Mouse (Mus musculus): ENCODE measurements around the gene Olfr986. TPM values are rescaled to one million over a fixed set of nuclear protein-coding genes. Genes with fewer than 3 reads are reported as not detected.
A peak's percentile ranks its signal among the peaks of the same experiment; 100 is the strongest.
"Not testable (repeated sequence)": the region's sequence is repeated elsewhere in the genome, so short reads cannot be mapped to it uniquely, and the experiment has no call there.

The Olfr986 gene
- not detected in 2 replicates for polyA plus RNA-seq (2012; rRNA removed)

DNA sequence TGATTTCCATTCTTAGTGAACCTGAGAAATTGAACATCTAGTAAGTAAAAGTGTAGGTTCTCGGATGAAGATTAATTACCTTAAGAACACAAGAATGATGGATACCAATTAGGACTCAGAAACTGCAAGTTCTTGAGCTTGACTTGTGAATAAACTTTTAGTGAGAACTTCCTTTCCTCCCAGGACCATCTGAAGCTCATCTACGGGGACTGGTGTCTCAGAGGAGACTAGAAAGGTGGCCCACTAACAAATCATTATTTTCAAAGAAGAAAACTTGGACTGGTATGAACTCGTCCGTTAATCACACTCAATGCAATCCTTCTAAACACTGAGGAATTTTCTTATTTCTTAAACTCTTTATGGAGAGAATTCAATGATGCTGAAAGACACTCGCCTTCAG lies at the start of gene Olfr986:
Olfr986 (plus strand) TSS at position 301 of the 400 bp plus-strand sequence.
- DNase-seq: no peak
- Histone ChIP-seq H3K4me3 (replicated peaks; ENCODE audit: extremely low read depth, low read depth, low read length) (no peak within 1 kb of the TSS), H3K4me1 (ENCODE audit: control insufficient read depth, insufficient read depth, low read length) (no peaks in the 10 kb centered on the region)
- TF ChIP-seq POLR2A (IDR thresholded peaks at IDR 0.05; ENCODE audit: borderline replicate concordance, extremely low read depth, low read depth, low read length) (no peak), CTCF (IDR thresholded peaks at IDR 0.05; ENCODE audit: insufficient read depth, low read length) (no peak)
- WGBS: 88% methylated on average over 5 of the region's 5 CpGs

DNA sequence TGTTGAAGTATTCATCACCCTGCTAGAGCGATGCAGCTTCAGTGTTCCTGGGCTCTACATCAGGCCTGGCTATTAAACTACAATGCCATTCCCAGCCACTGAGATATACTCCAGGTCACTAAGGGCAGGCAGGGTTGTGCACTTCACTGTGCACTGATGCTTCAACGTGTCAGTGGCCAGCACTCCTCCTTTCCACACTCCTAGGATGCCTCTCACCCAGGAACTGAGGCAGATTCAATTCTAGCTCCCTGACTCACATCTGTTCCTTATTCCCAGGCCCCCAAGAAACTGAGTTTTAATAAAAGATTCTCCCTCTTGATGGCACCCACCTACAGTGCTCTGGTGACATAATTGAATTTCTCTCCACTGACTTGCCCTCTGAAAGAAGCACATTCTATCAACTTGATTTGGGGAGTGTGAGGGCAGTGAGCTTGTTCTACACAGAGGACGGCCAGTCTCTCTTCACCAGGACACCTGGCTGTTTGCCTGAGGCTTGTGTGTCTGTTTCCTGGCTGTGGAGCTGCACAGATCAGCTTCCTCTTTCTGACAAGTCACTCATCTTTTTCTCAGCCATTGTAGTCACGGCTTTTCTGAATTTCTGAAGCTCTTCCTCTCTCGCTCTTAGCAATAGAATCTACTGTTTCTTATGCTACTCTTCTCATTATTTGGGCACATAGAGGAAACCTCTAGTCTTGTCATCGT lies 43.6 kb upstream of the Olfr986 start:
- H3K4me3 ChIP-seq (replicated peaks; ENCODE audit: extremely low read depth, low read depth, low read length): no peak overlapping the region
- DNase-seq: no peak
- whole genome bisulfite sequencing: 63% methylated on average over 6 of the region's 6 CpGs
- H3K4me1 ChIP-seq (ENCODE audit: control insufficient read depth, insufficient read depth, low read length): no peaks in the 10 kb centered on the region
- TF ChIP-seq POLR2A (IDR thresholded peaks at IDR 0.05; ENCODE audit: borderline replicate concordance, extremely low read depth, low read depth, low read length) (no peak), CTCF (IDR thresholded peaks at IDR 0.05; ENCODE audit: insufficient read depth, low read length) (no peak)

DNA sequence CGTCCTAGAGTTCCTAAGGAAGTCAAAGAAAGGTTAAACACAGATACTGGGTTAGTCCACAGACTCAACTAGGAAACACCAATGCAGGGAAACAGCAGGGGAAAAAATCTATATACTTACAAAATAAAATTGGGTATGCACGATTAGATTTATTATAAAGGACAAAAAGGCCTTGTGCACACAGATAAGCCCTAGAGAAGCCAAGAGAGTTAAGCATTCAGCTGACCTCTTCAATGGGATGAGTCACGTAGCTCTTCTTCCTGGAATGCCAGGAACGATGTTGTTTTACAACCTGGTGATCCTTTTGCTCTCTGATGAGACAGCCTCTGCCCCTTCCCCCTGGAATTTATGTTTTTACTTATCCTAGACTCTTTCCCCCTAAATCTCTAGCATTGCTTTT lies 41.2 kb upstream of the Olfr986 start:
- no peak for TF ChIP-seq POLR2A (IDR thresholded peaks at IDR 0.05; ENCODE audit: borderline replicate concordance, extremely low read depth, low read depth, low read length)
- TF ChIP-seq CTCF (IDR thresholded peaks at IDR 0.05; ENCODE audit: insufficient read depth, low read length): no peak
- 60% methylated on average over 4 of the region's 4 CpGs for WGBS
- H3K4me1 ChIP-seq (ENCODE audit: control insufficient read depth, insufficient read depth, low read length): no peaks in the 10 kb centered on the region
- no peak overlapping the region for H3K4me3 ChIP-seq (replicated peaks; ENCODE audit: extremely low read depth, low read depth, low read length)
- DNase-seq: no peak

- TF ChIP-seq CTCF (IDR thresholded peaks at IDR 0.05; ENCODE audit: insufficient read depth, low read length) (no peak), POLR2A (IDR thresholded peaks at IDR 0.05; ENCODE audit: borderline replicate concordance, extremely low read depth, low read depth, low read length) (no peak)
- 40% methylated on average over 1 of the region's 1 CpGs for WGBS
- Histone ChIP-seq H3K4me1 (ENCODE audit: control insufficient read depth, insufficient read depth, low read length) (no peaks in the 10 kb centered on the region), H3K4me3 (replicated peaks; ENCODE audit: extremely low read depth, low read depth, low read length) (no peak overlapping the region)
- DNase-seq: no peak
These were observed 39.2 kb upstream of the Olfr986 start for GRCm38 (mm10) chr9:40141544-40141943.

GRCm38 (mm10) chr9:40155118-40155644 lies 25.5 kb upstream of the Olfr986 start:
- Histone ChIP-seq H3K4me3 (replicated peaks; ENCODE audit: extremely low read depth, low read depth, low read length) (no peak overlapping the region), H3K4me1 (ENCODE audit: control insufficient read depth, insufficient read depth, low read length) (no peaks in the 10 kb centered on the region)
- no peak for DNase-seq
- TF ChIP-seq POLR2A (IDR thresholded peaks at IDR 0.05; ENCODE audit: borderline replicate concordance, extremely low read depth, low read depth, low read length): no peak
- TF ChIP-seq CTCF (IDR thresholded peaks at IDR 0.05; ENCODE audit: insufficient read depth, low read length): no peak
- WGBS: 65% methylated on average over 4 of the region's 4 CpGs

DNA sequence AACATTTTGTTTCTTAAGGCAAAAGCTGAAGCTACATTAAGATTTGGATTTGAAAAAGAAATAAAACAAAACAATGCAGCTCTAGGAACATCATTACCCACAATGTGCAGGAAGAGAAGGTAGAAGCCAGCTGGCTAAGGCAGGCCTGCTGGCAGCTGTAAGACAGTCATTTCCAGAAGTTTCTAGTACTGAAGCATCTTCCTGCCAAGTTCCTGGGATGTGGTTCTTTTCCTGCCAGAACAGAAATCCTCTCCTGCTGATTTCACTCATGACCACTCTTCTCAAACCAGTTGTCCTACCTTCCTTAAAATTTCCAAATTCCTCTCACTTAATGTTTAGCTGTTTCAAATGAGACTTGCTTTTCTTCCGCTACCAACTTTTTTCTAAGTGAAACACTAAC lies 14.3 kb upstream of the Olfr986 start:
- DNase-seq: no peak
- 68% methylated on average over 1 of the region's 1 CpGs for WGBS
- H3K4me3 ChIP-seq (replicated peaks; ENCODE audit: extremely low read depth, low read depth, low read length): no peak overlapping the region
- H3K4me1 ChIP-seq (ENCODE audit: control insufficient read depth, insufficient read depth, low read length): no peaks in the 10 kb centered on the region
- TF ChIP-seq CTCF (IDR thresholded peaks at IDR 0.05; ENCODE audit: insufficient read depth, low read length): no peak
- no peak for TF ChIP-seq POLR2A (IDR thresholded peaks at IDR 0.05; ENCODE audit: borderline replicate concordance, extremely low read depth, low read depth, low read length)

- H3K4me1 ChIP-seq (ENCODE audit: control insufficient read depth, insufficient read depth, low read length): no peaks in the 10 kb centered on the region
- no peak overlapping the region for H3K4me3 ChIP-seq (replicated peaks; ENCODE audit: extremely low read depth, low read depth, low read length)
- DNase-seq: no peak
- 70% methylated on average over 6 of the region's 6 CpGs for WGBS
- TF ChIP-seq CTCF (IDR thresholded peaks at IDR 0.05; ENCODE audit: insufficient read depth, low read length) (no peak), POLR2A (IDR thresholded peaks at IDR 0.05; ENCODE audit: borderline replicate concordance, extremely low read depth, low read depth, low read length) (no peak)
These were observed 3.7 kb upstream of the Olfr986 start for GRCm38 (mm10) chr9:40177017-40177416.

DNA sequence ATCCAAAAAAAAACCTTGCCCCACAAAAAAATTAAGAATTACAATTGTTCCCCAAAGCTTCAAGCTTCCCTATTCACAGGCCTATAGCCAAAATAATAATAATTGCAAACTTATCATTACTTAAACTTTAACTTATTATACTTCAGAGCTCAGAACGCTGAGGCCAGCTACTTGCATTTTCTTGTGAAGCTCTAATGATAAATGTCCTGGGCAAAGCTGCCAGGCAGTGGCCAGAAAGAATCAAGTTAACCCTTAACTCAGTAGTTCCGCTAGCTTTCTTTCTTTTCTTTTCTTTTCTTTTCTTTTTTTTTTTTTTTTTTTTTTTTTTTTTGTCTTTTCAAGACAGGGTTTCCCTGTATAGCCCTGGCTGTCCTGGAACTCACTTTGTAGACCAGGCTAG lies 4.4 kb downstream of the Olfr986 start:
- not testable (repeated sequence) for H3K4me3 ChIP-seq (replicated peaks; ENCODE audit: extremely low read depth, low read depth, low read length); H3K4me1 ChIP-seq (ENCODE audit: control insufficient read depth, insufficient read depth, low read length); DNase-seq
- 71% methylated on average over 2 of the region's 2 CpGs for WGBS

GRCm38 (mm10) chr9:40191086-40191876 lies 10.6 kb downstream of the Olfr986 start:
- DNase-seq: peak; percentile 3
- H3K4me1 ChIP-seq (ENCODE audit: control insufficient read depth, insufficient read depth, low read length): peaks cover 7% of the 10 kb centered on the region
- no peak for TF ChIP-seq CTCF (IDR thresholded peaks at IDR 0.05; ENCODE audit: insufficient read depth, low read length)
- no peak for TF ChIP-seq POLR2A (IDR thresholded peaks at IDR 0.05; ENCODE audit: borderline replicate concordance, extremely low read depth, low read depth, low read length)
- WGBS: 78% methylated on average over 9 of the region's 9 CpGs
- H3K4me3 ChIP-seq (replicated peaks; ENCODE audit: extremely low read depth, low read depth, low read length): peak overlapping the region; percentile 84

All from lung, adult 2 months (tissue).